Mouse (Mus musculus) right cerebral cortex, postnatal 4 days (tissue): Measurements from ENCODE around the gene Tdrd7.

Experiments
- DNase-seq: peaks from one replicate; pipeline ENCODE4 v3.0.0-alpha.2; 2022

Tdrd7 gene

GRCm38 (mm10) chr4:45964771-45965439 lies at the start of gene Tdrd7:
TSS of gene Tdrd7 (plus strand) at chr4:45965334.
- no peak for DNase-seq

GRCm38 (mm10) chr4:45917091-45917490 lies 48.0 kb upstream of the Tdrd7 start:
- no peak for DNase-seq

GRCm38 (mm10) chr4:45921663-45922435 lies 43.3 kb upstream of the Tdrd7 start:
- no peak for DNase-seq

GRCm38 (mm10) chr4:45924011-45924410 lies 41.1 kb upstream of the Tdrd7 start:
- no peak for DNase-seq

GRCm38 (mm10) chr4:45928561-45928960 lies 36.6 kb upstream of the Tdrd7 start:
- DNase-seq = no peak

GRCm38 (mm10) chr4:45941628-45942044 lies 23.5 kb upstream of the Tdrd7 start:
- peak; percentile 75 for DNase-seq

- DNase-seq = no peak
Observed at GRCm38 (mm10) chr4:45947729-45948128, 17.4 kb upstream of the Tdrd7 start.

GRCm38 (mm10) chr4:45949109-45949848 lies 15.9 kb upstream of the Tdrd7 start:
- DNase-seq = no peak

- DNase-seq = no peak
Observed at GRCm38 (mm10) chr4:45951830-45952229, 13.3 kb upstream of the Tdrd7 start.

GRCm38 (mm10) chr4:45953025-45953919 lies 11.9 kb upstream of the Tdrd7 start:
- no peak for DNase-seq

- no peak for DNase-seq
Observed at GRCm38 (mm10) chr4:45955235-45955634, 9.9 kb upstream of the Tdrd7 start.

GRCm38 (mm10) chr4:45956131-45956530 lies 9.0 kb upstream of the Tdrd7 start:
- no peak for DNase-seq

- no peak for DNase-seq
Observed at GRCm38 (mm10) chr4:45956706-45957105, 8.4 kb upstream of the Tdrd7 start.

- DNase-seq = no peak
Observed at GRCm38 (mm10) chr4:45965737-45966447, 758 bp downstream of the Tdrd7 start.

- DNase-seq = no peak
Observed at GRCm38 (mm10) chr4:45966716-45967115, 1.6 kb downstream of the Tdrd7 start.

- peak; percentile 10 for DNase-seq
Observed at GRCm38 (mm10) chr4:45967479-45968341, 2.6 kb downstream of the Tdrd7 start.

GRCm38 (mm10) chr4:45969051-45969450 lies 3.9 kb downstream of the Tdrd7 start:
- DNase-seq = no peak

- DNase-seq = no peak
Observed at GRCm38 (mm10) chr4:45970048-45970560, 5.0 kb downstream of the Tdrd7 start.

GRCm38 (mm10) chr4:45971806-45972447 lies 6.8 kb downstream of the Tdrd7 start:
- DNase-seq = peak; percentile 97

- peak; percentile 56 for DNase-seq
Observed at GRCm38 (mm10) chr4:45972448-45972854, 7.3 kb downstream of the Tdrd7 start.
